Mouse (Mus musculus): ENCODE data around the gene Sac3d1. TPM values are rescaled to one million over a fixed set of nuclear protein-coding genes. Genes with fewer than 3 reads are reported as not detected.

The Sac3d1 gene
- total and polyA plus RNA-seq, 2 experiments from 2014 or later = 53.1 to 73.1 TPM

- Histone ChIP-seq H3K4me2 (ENCODE audit: low read depth, low read length, poor library complexity, severe bottlenecking) (peak within 1 kb of the TSS; percentile 77), H3K9ac (replicated peaks; ENCODE audit: low read length, poor library complexity, severe bottlenecking) (peak within 1 kb of the TSS; percentile 65), H3K9me3 (ENCODE audit: low read length) (no peaks in the 10 kb centered on the region), H3K4me1 (ENCODE audit: insufficient read depth, low read length) (peaks cover 6% of the 10 kb centered on the region), H3K4me3 (ENCODE audit: low read depth, low read length) (peak within 1 kb of the TSS; percentile 48), H3K27ac (ENCODE audit: low read depth, low read length) (peak within 1 kb of the TSS; percentile 85), H3K27me3 (ENCODE audit: insufficient read depth, low read length) (no peaks in the 10 kb centered on the region), H3K36me3 (ENCODE audit: insufficient read depth, low read length) (peaks cover 27% of the 10 kb centered on the region)
- DNase-seq (ENCODE audit: low spot score) (peak; percentile 95), ATAC-seq (ENCODE audit: low FRiP score) (peak; percentile 89)
- WGBS = 7% methylated on average over 33 of the region's 33 CpGs
- TF ChIP-seq CTCF (IDR thresholded peaks at IDR 0.05) = peak; percentile 15; the same call in 1 of the 2 replicates
Measured at GRCm38 (mm10) chr19:6067724-6068415, 50.6 kb downstream of the Sac3d1 start, which contains the start of gene Tm7sf2. Tm7sf2 (minus strand) TSS chr19:6068373.

GRCm38 (mm10) chr19:6067011-6067723 is 51.3 kb downstream of the Sac3d1 start:
- Histone ChIP-seq H3K36me3 (ENCODE audit: insufficient read depth, low read length) (peaks cover 27% of the 10 kb centered on the region), H3K9me3 (ENCODE audit: low read length) (no peaks in the 10 kb centered on the region), H3K4me3 (ENCODE audit: low read depth, low read length) (peak overlapping the region; percentile 48), H3K9ac (replicated peaks; ENCODE audit: low read length, poor library complexity, severe bottlenecking) (peak overlapping the region; percentile 65), H3K4me1 (ENCODE audit: insufficient read depth, low read length) (peaks cover 11% of the 10 kb centered on the region), H3K27ac (ENCODE audit: low read depth, low read length) (peak overlapping the region; percentile 85), H3K4me2 (ENCODE audit: low read depth, low read length, poor library complexity, severe bottlenecking) (peak overlapping the region; percentile 77), H3K27me3 (ENCODE audit: insufficient read depth, low read length) (no peaks in the 10 kb centered on the region)
- peak; percentile 93 for TF ChIP-seq CTCF (IDR thresholded peaks at IDR 0.05)
- under 1% methylated on average over 30 of the region's 30 CpGs for WGBS
- DNase-seq (ENCODE audit: low spot score) (peak; percentile 89), ATAC-seq (ENCODE audit: low FRiP score) (peak; percentile 68)

DNA sequence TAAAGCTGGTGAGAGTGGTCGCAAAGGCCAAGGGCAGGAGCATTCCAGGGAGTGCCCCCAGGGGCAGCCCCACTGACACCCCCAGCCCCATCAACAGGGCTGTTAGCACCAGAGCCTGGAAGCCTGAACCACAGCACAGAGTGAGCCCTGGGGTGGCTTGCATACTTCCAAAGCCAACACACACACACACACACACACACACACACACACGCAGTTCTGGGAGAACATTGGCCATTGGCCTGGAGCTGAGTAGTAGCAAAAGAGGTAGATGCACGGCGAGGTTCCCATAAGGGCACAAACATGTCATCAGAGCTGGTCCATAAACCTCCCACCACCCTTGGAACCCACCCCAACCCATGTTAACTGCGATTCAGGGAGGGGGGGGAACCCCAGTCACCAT is 51.9 kb downstream of the Sac3d1 start:
- TF ChIP-seq CTCF (IDR thresholded peaks at IDR 0.05) = no peak
- H3K4me2 ChIP-seq (ENCODE audit: low read depth, low read length, poor library complexity, severe bottlenecking) = peak overlapping the region; percentile 77
- peaks cover 14% of the 10 kb centered on the region for H3K4me1 ChIP-seq (ENCODE audit: insufficient read depth, low read length)
- DNase-seq (ENCODE audit: low spot score) (no peak), ATAC-seq (ENCODE audit: low FRiP score) (0 out of 2 replicates have a peak, but pooled peaks have one; percentile 2)
- peak overlapping the region; percentile 65 for H3K9ac ChIP-seq (replicated peaks; ENCODE audit: low read length, poor library complexity, severe bottlenecking)
- WGBS = 37% methylated on average over 5 of the region's 5 CpGs
- H3K36me3 ChIP-seq (ENCODE audit: insufficient read depth, low read length) = peaks cover 27% of the 10 kb centered on the region
- H3K9me3 ChIP-seq (ENCODE audit: low read length) = no peaks in the 10 kb centered on the region
- H3K27ac ChIP-seq (ENCODE audit: low read depth, low read length) = peak overlapping the region; percentile 85
- H3K27me3 ChIP-seq (ENCODE audit: insufficient read depth, low read length) = no peaks in the 10 kb centered on the region
- peak overlapping the region; percentile 48 for H3K4me3 ChIP-seq (ENCODE audit: low read depth, low read length)

Other genes with a start within 250 kb of the Sac3d1 start
Only the 30 nearest of the 32 such genes appear.
- 3.7 and 4.8 TPM in 2 replicates for gene Slc25a45, start 240.8 kb downstream of the Sac3d1 start, total RNA-seq (2014; rRNA removed)
- 2.1 and 2.7 TPM in 2 replicates for gene Slc25a45, start 240.8 kb downstream of the Sac3d1 start, polyA plus RNA-seq (2015; fragmentation: Nextera tagmentation; extraction: Ambion mirVana)
- 9.0 and 11.4 TPM in 2 replicates for gene Tigd3, start 224.5 kb downstream of the Sac3d1 start, total RNA-seq (2014; rRNA removed)
- 10.6 and 10.9 TPM in 2 replicates for gene Tigd3, start 224.5 kb downstream of the Sac3d1 start, polyA plus RNA-seq (2015; fragmentation: Nextera tagmentation; extraction: Ambion mirVana)
- gene Dpf2, start 205.6 kb downstream of the Sac3d1 start, total RNA-seq (2014; rRNA removed) = 52.9 and 84.7 TPM in 2 replicates
- gene Dpf2, start 205.6 kb downstream of the Sac3d1 start, polyA plus RNA-seq (2015; fragmentation: Nextera tagmentation; extraction: Ambion mirVana) = 57.7 and 61.0 TPM in 2 replicates
- gene Cdc42ep2, start 193.8 kb downstream of the Sac3d1 start, total RNA-seq (2014; rRNA removed) = 20.6 and 28.4 TPM in 2 replicates
- 19.2 and 20.9 TPM in 2 replicates for gene Cdc42ep2, start 193.8 kb downstream of the Sac3d1 start, polyA plus RNA-seq (2015; fragmentation: Nextera tagmentation; extraction: Ambion mirVana)
- 17.8 and 21.6 TPM in 2 replicates for gene Pola2, start 154.4 kb downstream of the Sac3d1 start, total RNA-seq (2014; rRNA removed)
- gene Pola2, start 154.4 kb downstream of the Sac3d1 start, polyA plus RNA-seq (2015; fragmentation: Nextera tagmentation; extraction: Ambion mirVana) = 16.7 and 16.9 TPM in 2 replicates
- not detected in 2 replicates for gene Slc22a20, start 132.5 kb downstream of the Sac3d1 start, total RNA-seq (2014; rRNA removed)
- not detected in 2 replicates for gene Slc22a20, start 132.5 kb downstream of the Sac3d1 start, polyA plus RNA-seq (2015; fragmentation: Nextera tagmentation; extraction: Ambion mirVana)
- 7.9 and 13.2 TPM in 2 replicates for gene Capn1, start 102.8 kb downstream of the Sac3d1 start, total RNA-seq (2014; rRNA removed)
- gene Capn1, start 102.8 kb downstream of the Sac3d1 start, polyA plus RNA-seq (2015; fragmentation: Nextera tagmentation; extraction: Ambion mirVana) = 3.3 and 3.9 TPM in 2 replicates
- 27.8 and 36.3 TPM in 2 replicates for gene Syvn1, start 72.1 kb downstream of the Sac3d1 start, total RNA-seq (2014; rRNA removed)
- gene Syvn1, start 72.1 kb downstream of the Sac3d1 start, polyA plus RNA-seq (2015; fragmentation: Nextera tagmentation; extraction: Ambion mirVana) = 34.6 and 34.8 TPM in 2 replicates
- gene Mrpl49, start 60.9 kb downstream of the Sac3d1 start, total RNA-seq (2014; rRNA removed) = 34.7 and 37.3 TPM in 2 replicates
- 50.0 and 55.8 TPM in 2 replicates for gene Mrpl49, start 60.9 kb downstream of the Sac3d1 start, polyA plus RNA-seq (2015; fragmentation: Nextera tagmentation; extraction: Ambion mirVana)
- 494 and 628 TPM in 2 replicates for gene Fau, start 60.8 kb downstream of the Sac3d1 start, total RNA-seq (2014; rRNA removed)
- 587 and 625 TPM in 2 replicates for gene Fau, start 60.8 kb downstream of the Sac3d1 start, polyA plus RNA-seq (2015; fragmentation: Nextera tagmentation; extraction: Ambion mirVana)
- 53.3 and 59.1 TPM in 2 replicates for gene Znhit2, start 57.5 kb downstream of the Sac3d1 start, total RNA-seq (2014; rRNA removed)
- 40.4 and 41.0 TPM in 2 replicates for gene Znhit2, start 57.5 kb downstream of the Sac3d1 start, polyA plus RNA-seq (2015; fragmentation: Nextera tagmentation; extraction: Ambion mirVana)
- 79.5 and 98.1 TPM in 2 replicates for gene Tm7sf2, start 50.3 kb downstream of the Sac3d1 start, total RNA-seq (2014; rRNA removed)
- gene Tm7sf2, start 50.3 kb downstream of the Sac3d1 start, polyA plus RNA-seq (2015; fragmentation: Nextera tagmentation; extraction: Ambion mirVana) = 50.2 and 51.6 TPM in 2 replicates
- gene Vps51, start 41.4 kb downstream of the Sac3d1 start, total RNA-seq (2014; rRNA removed) = 95.7 and 114 TPM in 2 replicates
- gene Vps51, start 41.4 kb downstream of the Sac3d1 start, polyA plus RNA-seq (2015; fragmentation: Nextera tagmentation; extraction: Ambion mirVana) = 92.4 and 101 TPM in 2 replicates
- not detected in 2 replicates for gene Tmem262, start 38.6 kb downstream of the Sac3d1 start, total RNA-seq (2014; rRNA removed)
- gene Tmem262, start 38.6 kb downstream of the Sac3d1 start, polyA plus RNA-seq (2015; fragmentation: Nextera tagmentation; extraction: Ambion mirVana) = not detected in 2 replicates
- gene Gm28374, start 36.4 kb downstream of the Sac3d1 start, total RNA-seq (2014; rRNA removed) = not detected in 2 replicates
- gene Gm28374, start 36.4 kb downstream of the Sac3d1 start, polyA plus RNA-seq (2015; fragmentation: Nextera tagmentation; extraction: Ambion mirVana) = 0.81 and 1.1 TPM in 2 replicates
- 76.0 and 97.6 TPM in 2 replicates for gene Zfpl1, start 33.7 kb downstream of the Sac3d1 start, total RNA-seq (2014; rRNA removed)
- 92.0 and 99.6 TPM in 2 replicates for gene Zfpl1, start 33.7 kb downstream of the Sac3d1 start, polyA plus RNA-seq (2015; fragmentation: Nextera tagmentation; extraction: Ambion mirVana)
- 1.3 and 1.6 TPM in 2 replicates for gene Cdca5, start 33.7 kb downstream of the Sac3d1 start, total RNA-seq (2014; rRNA removed)
- gene Cdca5, start 33.7 kb downstream of the Sac3d1 start, polyA plus RNA-seq (2015; fragmentation: Nextera tagmentation; extraction: Ambion mirVana) = 1.6 and 1.8 TPM in 2 replicates
- gene AC131692.1, start 24.2 kb downstream of the Sac3d1 start, total RNA-seq (2014; rRNA removed) = not detected in 2 replicates
- gene AC131692.1, start 24.2 kb downstream of the Sac3d1 start, polyA plus RNA-seq (2015; fragmentation: Nextera tagmentation; extraction: Ambion mirVana) = not detected in 2 replicates
- gene Naaladl1, start 12.9 kb downstream of the Sac3d1 start, total RNA-seq (2014; rRNA removed) = 0.42 and 1.0 TPM in 2 replicates
- gene Naaladl1, start 12.9 kb downstream of the Sac3d1 start, polyA plus RNA-seq (2015; fragmentation: Nextera tagmentation; extraction: Ambion mirVana) = 0.41 and 0.53 TPM in 2 replicates
- gene Snx15, start 9.7 kb upstream of the Sac3d1 start, total RNA-seq (2014; rRNA removed) = 51.0 and 66.4 TPM in 2 replicates
- 66.1 and 69.1 TPM in 2 replicates for gene Snx15, start 9.7 kb upstream of the Sac3d1 start, polyA plus RNA-seq (2015; fragmentation: Nextera tagmentation; extraction: Ambion mirVana)
- not detected in 2 replicates for gene Batf2, start 22.3 kb upstream of the Sac3d1 start, total RNA-seq (2014; rRNA removed)
- not detected in 2 replicates for gene Batf2, start 22.3 kb upstream of the Sac3d1 start, polyA plus RNA-seq (2015; fragmentation: Nextera tagmentation; extraction: Ambion mirVana)
- 83.4 and 123 TPM in 2 replicates for gene Arl2, start 22.9 kb upstream of the Sac3d1 start, total RNA-seq (2014; rRNA removed)
- 159 and 174 TPM in 2 replicates for gene Arl2, start 22.9 kb upstream of the Sac3d1 start, polyA plus RNA-seq (2015; fragmentation: Nextera tagmentation; extraction: Ambion mirVana)
- gene Majin, start 65.7 kb upstream of the Sac3d1 start, total RNA-seq (2014; rRNA removed) = not detected in 2 replicates
- 0.16 and 0.18 TPM in 2 replicates for gene Majin, start 65.7 kb upstream of the Sac3d1 start, polyA plus RNA-seq (2015; fragmentation: Nextera tagmentation; extraction: Ambion mirVana)
- gene Gpha2, start 107.7 kb upstream of the Sac3d1 start, total RNA-seq (2014; rRNA removed) = not detected in 2 replicates
- 0.31 TPM in 1 of 2 replicates, not detected in the other for gene Gpha2, start 107.7 kb upstream of the Sac3d1 start, polyA plus RNA-seq (2015; fragmentation: Nextera tagmentation; extraction: Ambion mirVana)
- gene Ppp2r5b, start 117.2 kb upstream of the Sac3d1 start, total RNA-seq (2014; rRNA removed) = 248 and 256 TPM in 2 replicates
- gene Ppp2r5b, start 117.2 kb upstream of the Sac3d1 start, polyA plus RNA-seq (2015; fragmentation: Nextera tagmentation; extraction: Ambion mirVana) = 177 and 189 TPM in 2 replicates
- gene Atg2a, start 123.0 kb upstream of the Sac3d1 start, total RNA-seq (2014; rRNA removed) = 34.3 and 38.2 TPM in 2 replicates
- 9.6 and 9.7 TPM in 2 replicates for gene Atg2a, start 123.0 kb upstream of the Sac3d1 start, polyA plus RNA-seq (2015; fragmentation: Nextera tagmentation; extraction: Ambion mirVana)
- 117 and 139 TPM in 2 replicates for gene Ehd1, start 158.1 kb upstream of the Sac3d1 start, total RNA-seq (2014; rRNA removed)
- 73.0 and 74.0 TPM in 2 replicates for gene Ehd1, start 158.1 kb upstream of the Sac3d1 start, polyA plus RNA-seq (2015; fragmentation: Nextera tagmentation; extraction: Ambion mirVana)
- 4.8 and 5.4 TPM in 2 replicates for gene Cdc42bpg, start 187.8 kb upstream of the Sac3d1 start, total RNA-seq (2014; rRNA removed)
- gene Cdc42bpg, start 187.8 kb upstream of the Sac3d1 start, polyA plus RNA-seq (2015; fragmentation: Nextera tagmentation; extraction: Ambion mirVana) = 0.20 and 0.67 TPM in 2 replicates
- gene Men1, start 216.3 kb upstream of the Sac3d1 start, total RNA-seq (2014; rRNA removed) = 59.6 and 85.6 TPM in 2 replicates
- 56.8 and 60.6 TPM in 2 replicates for gene Men1, start 216.3 kb upstream of the Sac3d1 start, polyA plus RNA-seq (2015; fragmentation: Nextera tagmentation; extraction: Ambion mirVana)
- gene Map4k2, start 222.5 kb upstream of the Sac3d1 start, total RNA-seq (2014; rRNA removed) = 70.6 and 86.8 TPM in 2 replicates
- gene Map4k2, start 222.5 kb upstream of the Sac3d1 start, polyA plus RNA-seq (2015; fragmentation: Nextera tagmentation; extraction: Ambion mirVana) = 18.1 TPM in 2 replicates

Measured in midbrain, postnatal 0 days (tissue).